Mouse (Mus musculus) c-Kit-positive CD71-negative TER-119-negative erythroid progenitor cells, embryonic 14.5 days (primary cell): ENCODE data around the gene Sigmar1.

Experiments used
- DNase-seq: peaks from one replicate; pipeline ENCODE4 v3.0.0-alpha.2; 2013; ENCODE audit warnings: low read depth

Sigmar1 gene

GRCm38 (mm10) chr4:41756440-41756839 lies 483 bp upstream of the Sigmar1 start:
- DNase-seq: no peak

GRCm38 (mm10) chr4:41754797-41755337 lies 1.1 kb downstream of the Sigmar1 start, which contains the start of gene Galt:
Gene Galt (plus strand): TSS chr4:41755228.
- DNase-seq: no peak

GRCm38 (mm10) chr4:41745021-41745420 lies 10.9 kb downstream of the Sigmar1 start:
- no peak for DNase-seq

GRCm38 (mm10) chr4:41744131-41744530 lies 11.8 kb downstream of the Sigmar1 start:
- no peak for DNase-seq

- DNase-seq: peak; percentile 96
Observed at GRCm38 (mm10) chr4:41741158-41741560, 14.8 kb downstream of the Sigmar1 start.

- DNase-seq: no peak
Observed at GRCm38 (mm10) chr4:41740380-41741157, 15.4 kb downstream of the Sigmar1 start.

GRCm38 (mm10) chr4:41739260-41739659 lies 16.7 kb downstream of the Sigmar1 start:
- DNase-seq: no peak

- no peak for DNase-seq
Observed at GRCm38 (mm10) chr4:41738256-41738603, 17.7 kb downstream of the Sigmar1 start.

- peak; percentile 53 for DNase-seq
Observed at GRCm38 (mm10) chr4:41737602-41738255, 18.2 kb downstream of the Sigmar1 start.

GRCm38 (mm10) chr4:41731052-41731765 lies 24.7 kb downstream of the Sigmar1 start, which contains the start of gene Arid3c:
Gene Arid3c (minus strand): TSS chr4:41731142.
- DNase-seq: no peak

GRCm38 (mm10) chr4:41726826-41727621 lies 28.9 kb downstream of the Sigmar1 start:
- no peak for DNase-seq

- DNase-seq: peak; percentile 88
Observed at GRCm38 (mm10) chr4:41722918-41723351, 33.0 kb downstream of the Sigmar1 start, which contains the start of gene Dctn3. Gene Dctn3 (minus strand): TSS chr4:41723170.

- DNase-seq: no peak
Observed at GRCm38 (mm10) chr4:41716834-41717233, 39.1 kb downstream of the Sigmar1 start.

- no peak for DNase-seq
Observed at GRCm38 (mm10) chr4:41715596-41715995, 40.4 kb downstream of the Sigmar1 start.

- no peak for DNase-seq
Observed at GRCm38 (mm10) chr4:41715082-41715481, 40.9 kb downstream of the Sigmar1 start.

- DNase-seq: peak; percentile 57
Observed at GRCm38 (mm10) chr4:41714276-41714675, 41.7 kb downstream of the Sigmar1 start.

- DNase-seq: peak; percentile 53
Observed at GRCm38 (mm10) chr4:41713197-41714067, 42.5 kb downstream of the Sigmar1 start, which contains the start of gene Rpp25l. Gene Rpp25l (minus strand): TSS chr4:41713534.

- DNase-seq: no peak
Observed at GRCm38 (mm10) chr4:41712421-41713196, 43.3 kb downstream of the Sigmar1 start.

GRCm38 (mm10) chr4:41711705-41712375 lies 44.1 kb downstream of the Sigmar1 start:
- no peak for DNase-seq
